Mouse (Mus musculus): Measurements from ENCODE around the gene Wnt7b.

Gene Wnt7b

GRCm38 (mm10) chr15:85601202-85601601, 18.9 kb upstream of the Wnt7b start:
- no peak for DNase-seq (ENCODE audit: low read depth, low spot score)

- no peak for DNase-seq (ENCODE audit: low read depth, low spot score)
Observed at GRCm38 (mm10) chr15:85600696-85601094, 18.4 kb upstream of the Wnt7b start.

- peak; percentile 74 for DNase-seq (ENCODE audit: low read depth, low spot score)
Observed at GRCm38 (mm10) chr15:85599887-85600695, 17.8 kb upstream of the Wnt7b start.

- DNase-seq (ENCODE audit: low read depth, low spot score): peak; percentile 81
Observed at GRCm38 (mm10) chr15:85598984-85599886, 17.0 kb upstream of the Wnt7b start.

GRCm38 (mm10) chr15:85598443-85598842, 16.2 kb upstream of the Wnt7b start:
- DNase-seq (ENCODE audit: low read depth, low spot score): no peak

DNA sequence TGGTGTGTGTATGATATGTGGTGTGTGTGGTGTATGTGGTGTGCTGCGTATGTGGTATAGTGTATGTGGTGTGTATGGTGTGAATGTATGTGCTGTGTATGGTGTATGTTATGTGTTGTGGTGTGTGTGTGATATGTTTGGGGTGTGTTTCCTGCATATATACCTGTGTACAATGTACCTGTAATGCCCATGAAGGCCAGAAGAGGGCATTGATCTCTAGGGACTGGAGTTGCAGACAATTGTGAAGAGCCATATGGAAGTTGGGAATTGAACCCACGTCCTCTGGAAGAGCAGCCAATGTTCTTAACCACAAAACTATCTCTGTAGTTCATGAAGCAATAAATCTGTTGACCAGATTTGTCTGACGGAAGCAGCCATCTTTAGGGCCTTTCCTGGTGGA, 15.1 kb upstream of the Wnt7b start:
- DNase-seq (ENCODE audit: low read depth, low spot score): peak; percentile 25

GRCm38 (mm10) chr15:85592674-85593073, 10.4 kb upstream of the Wnt7b start:
- no peak for DNase-seq (ENCODE audit: low read depth, low spot score)

DNA sequence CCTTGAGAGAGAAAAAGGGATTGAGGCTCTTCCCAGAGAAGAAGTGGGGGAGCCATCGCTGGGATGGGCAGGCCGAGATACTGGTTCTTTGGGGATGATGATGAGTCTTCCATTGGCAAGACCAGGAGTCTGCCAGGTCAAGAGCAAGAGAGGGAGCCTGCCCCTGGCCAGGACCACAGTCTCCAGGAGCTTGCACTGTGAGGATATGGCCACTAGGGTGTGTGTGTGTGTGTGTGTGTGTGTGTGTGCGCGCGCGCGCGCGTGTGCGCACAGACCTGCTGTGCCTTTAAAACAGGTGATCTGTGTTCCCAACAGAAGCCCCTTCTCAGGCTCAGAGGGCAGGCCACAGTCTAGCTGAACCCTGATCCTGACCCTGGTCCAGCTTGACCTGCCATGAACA, 8.6 kb upstream of the Wnt7b start:
- DNase-seq (ENCODE audit: low read depth, low spot score): no peak

DNA sequence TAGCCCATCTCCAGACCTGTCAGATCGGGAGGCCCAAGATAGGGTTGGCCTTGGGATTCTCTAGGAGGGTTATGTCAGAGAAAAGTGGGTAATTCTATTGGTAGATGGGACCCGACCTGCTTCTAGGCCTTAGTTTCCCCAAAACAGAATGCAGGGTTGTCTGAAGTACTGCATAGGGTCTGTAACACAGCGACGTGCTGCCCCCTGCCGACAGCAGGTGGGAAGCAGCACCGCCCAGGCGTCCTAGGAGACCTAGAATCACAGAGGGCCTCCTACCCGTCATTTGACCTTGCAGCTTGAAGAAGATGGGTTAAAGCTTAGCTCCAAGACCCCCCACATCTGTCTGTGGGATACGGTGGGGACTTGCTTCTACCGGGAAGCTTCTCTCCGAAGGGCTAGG, 1.2 kb upstream of the Wnt7b start:
- DNase-seq (ENCODE audit: low read depth, low spot score): peak; percentile 69

DNA sequence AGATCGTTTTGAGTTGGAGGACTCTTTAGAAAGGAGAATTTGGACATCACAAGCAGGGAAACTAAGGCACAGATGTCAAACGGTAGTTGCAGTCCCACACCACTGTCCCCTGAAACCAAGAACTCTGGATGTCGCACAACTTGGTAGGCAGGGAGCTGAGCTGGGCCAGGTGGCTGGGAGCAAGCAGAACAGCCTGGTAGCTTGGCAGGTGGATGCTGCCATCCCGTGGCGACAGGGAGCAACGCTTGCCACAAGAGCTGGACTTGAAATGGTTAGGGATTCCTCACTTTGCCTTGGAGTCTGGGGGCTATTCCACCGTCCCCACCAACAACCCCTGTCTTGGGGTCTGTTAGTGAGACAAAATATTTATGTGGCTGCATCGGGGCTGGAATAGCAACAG, 751 bp upstream of the Wnt7b start:
- DNase-seq (ENCODE audit: low read depth, low spot score): peak; percentile 78

DNA sequence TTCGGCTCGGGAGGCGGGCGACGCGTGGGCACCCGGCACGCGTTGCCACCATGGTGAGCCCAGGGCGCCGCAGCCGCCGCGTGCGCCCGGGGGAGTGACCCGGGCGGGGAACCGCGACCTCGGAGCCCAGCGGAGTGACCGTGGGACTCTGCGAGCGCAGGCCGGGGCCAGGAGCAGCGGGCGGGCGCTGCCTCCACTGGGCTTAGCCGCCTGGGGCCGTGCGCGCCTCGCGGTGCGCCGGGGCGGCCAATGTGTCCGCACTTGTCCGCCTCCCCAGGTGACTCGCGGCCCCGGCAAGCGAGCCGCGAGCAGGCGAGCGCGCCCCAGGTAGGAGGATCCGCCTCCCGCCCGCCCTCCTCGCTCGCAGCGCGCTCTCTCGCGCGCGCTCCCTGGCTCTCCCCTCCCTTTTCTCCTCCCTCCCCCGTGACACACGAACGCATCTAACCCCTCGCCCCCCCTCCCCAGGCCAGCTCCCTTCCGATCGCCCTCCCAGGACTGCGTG, 659 bp downstream of the Wnt7b start:
- DNase-seq (ENCODE audit: low read depth, low spot score): no peak

GRCm38 (mm10) chr15:85580934-85581562, 1.2 kb downstream of the Wnt7b start:
- no peak for DNase-seq (ENCODE audit: low read depth, low spot score)

GRCm38 (mm10) chr15:85580483-85580882, 1.8 kb downstream of the Wnt7b start:
- no peak for DNase-seq (ENCODE audit: low read depth, low spot score)

DNA sequence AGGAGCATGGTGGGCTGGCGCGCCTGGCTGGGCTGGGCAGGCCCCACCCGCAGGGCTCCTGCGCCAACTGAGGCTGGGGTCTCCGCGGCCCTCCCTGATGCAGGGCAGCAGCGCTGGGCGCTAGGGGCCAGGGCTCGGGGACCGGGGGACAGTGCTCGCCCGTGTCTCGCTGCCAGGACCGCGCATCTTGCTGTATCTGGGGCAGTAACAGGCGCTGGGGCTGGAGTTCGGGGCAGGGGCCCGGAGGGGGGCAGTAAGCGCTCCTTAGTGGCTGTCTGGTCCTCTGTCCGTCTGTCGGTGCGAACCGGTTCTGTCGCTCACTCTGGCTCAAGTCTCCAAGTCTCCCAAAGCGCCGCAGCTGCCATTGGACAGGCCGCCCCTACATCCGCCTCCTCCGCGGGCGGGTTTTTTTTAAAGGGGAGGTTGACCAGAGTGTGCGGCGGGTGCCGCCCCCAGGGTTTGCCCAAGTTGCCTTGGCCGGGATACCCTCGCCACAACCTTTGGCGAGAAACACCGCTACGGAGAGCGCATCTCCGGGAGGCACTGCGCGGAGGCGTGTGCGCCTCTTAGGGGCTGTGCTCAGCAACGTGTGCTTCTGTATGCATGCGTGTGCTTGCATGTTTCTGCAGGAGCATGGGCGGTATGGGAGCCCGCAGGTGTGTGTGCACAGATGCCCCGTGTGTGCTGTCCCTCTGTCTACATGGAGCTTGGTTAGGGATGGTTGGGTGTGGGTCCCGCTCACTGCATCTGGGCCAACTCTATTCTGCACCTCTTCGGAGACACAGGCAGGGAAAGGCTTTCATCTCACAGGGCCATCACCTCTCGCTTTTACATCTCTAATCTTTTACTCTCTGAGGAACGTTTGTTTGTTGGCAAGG, 4.5 kb downstream of the Wnt7b start:
- no peak for DNase-seq (ENCODE audit: low read depth, low spot score)

DNA sequence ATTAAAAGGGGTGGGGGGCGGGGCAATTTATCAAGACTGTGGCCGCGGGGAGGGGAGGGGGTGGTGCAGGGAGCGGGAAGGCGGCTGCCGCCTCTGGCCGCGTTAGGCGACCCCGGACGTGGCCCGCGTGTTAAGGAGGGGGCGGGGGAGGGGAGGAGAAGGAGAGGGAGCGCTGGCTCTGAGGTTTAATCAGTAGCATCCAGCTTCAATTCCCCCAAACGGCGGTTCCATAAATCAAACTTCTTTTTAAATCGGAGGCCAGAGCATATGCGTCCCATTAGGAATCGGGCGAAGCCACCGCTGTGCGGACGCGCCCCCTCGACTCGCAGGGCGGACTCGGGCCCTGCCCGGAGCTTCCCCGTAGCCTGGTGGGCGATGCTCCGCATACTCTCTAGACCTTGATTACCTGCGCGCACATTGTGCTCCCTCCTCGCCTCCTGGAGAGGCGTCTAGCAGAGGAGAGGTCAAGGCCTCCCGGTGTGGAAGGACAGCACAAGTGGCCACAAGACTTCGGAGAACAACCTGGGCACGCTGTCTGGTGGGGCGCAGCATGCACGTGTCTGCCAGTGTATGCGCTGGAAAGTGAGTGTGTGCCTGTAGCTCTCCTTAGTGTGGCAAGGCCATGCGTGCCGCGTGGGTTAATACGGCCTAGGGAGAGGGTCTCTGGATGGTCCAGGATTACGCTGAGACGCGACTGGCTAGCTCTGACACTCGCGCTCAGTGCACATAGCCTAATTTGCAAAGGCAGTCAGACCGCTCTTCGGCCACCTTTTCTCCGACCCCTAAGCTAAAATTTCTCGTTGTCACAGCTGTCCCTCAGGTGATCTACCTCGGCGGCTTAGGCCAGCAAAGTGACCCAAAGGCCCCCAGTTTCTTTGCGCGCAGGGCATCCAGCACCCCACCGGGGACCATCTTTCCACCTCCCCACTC, 5.5 kb downstream of the Wnt7b start:
- DNase-seq (ENCODE audit: low read depth, low spot score): no peak

DNA sequence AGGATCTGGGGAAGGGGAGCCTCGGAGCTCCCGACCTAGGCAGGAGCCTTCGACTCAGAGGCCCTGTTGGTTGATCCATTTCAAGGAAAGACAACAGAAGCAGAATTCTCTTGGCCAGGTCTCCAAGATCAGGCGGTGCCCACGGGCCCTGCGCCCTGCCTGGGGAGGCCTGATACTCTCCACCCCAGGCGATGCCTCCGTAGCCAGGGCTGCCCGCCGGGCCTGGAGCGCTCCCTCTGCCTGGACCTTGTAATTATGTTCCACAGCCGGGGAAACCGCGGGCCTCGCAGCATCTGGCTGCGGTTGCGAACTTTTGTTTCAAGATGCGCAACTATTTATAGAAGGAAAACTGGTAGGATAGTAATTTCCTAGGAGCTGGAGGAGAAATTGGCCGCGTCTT, 6.2 kb downstream of the Wnt7b start:
- no peak for DNase-seq (ENCODE audit: low read depth, low spot score)

DNA sequence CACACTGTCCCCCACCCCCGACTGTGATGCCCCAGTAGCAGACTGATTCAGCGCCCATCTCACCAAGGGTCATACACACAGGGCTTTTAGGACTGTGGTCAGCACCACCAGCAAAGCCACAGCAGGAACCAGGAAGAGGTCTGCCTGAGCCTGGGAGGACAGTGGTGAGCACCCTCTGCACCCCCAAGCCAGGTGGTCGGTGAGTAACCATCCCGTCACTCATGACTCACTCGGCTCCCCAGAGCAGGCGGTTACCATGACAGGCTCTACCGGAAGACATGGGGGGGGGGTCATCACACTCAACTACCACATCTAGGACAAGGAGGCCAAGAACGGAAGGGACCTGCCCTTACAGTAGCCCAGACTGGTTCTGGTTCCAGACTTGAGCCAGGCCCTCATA, 7.7 kb downstream of the Wnt7b start:
- peak; percentile 73 for DNase-seq (ENCODE audit: low read depth, low spot score)

GRCm38 (mm10) chr15:85574086-85574485, 8.2 kb downstream of the Wnt7b start:
- DNase-seq (ENCODE audit: low read depth, low spot score): no peak

- DNase-seq (ENCODE audit: low read depth, low spot score): no peak
Observed at GRCm38 (mm10) chr15:85572619-85573254, 9.5 kb downstream of the Wnt7b start.
